Mouse (Mus musculus) megakaryocyte, embryonic 14.5 days (primary cell): Measurements from ENCODE around the gene Pcsk5. TPM values are rescaled to one million over a fixed set of nuclear protein-coding genes. Genes with fewer than 3 reads are reported as not detected.

Experiments
- H3K27me3 ChIP-seq: replicated peaks from 2 replicates; pipeline ENCODE3; 2012; ENCODE audit warnings: inconsistent platforms
- H3K36me3 ChIP-seq: replicated peaks from 2 replicates; pipeline ENCODE3; 2012; ENCODE audit warnings: low read length, inconsistent platforms, mixed read lengths
- H3K4me1 ChIP-seq: 2 replicates; pipeline ENCODE4 v1.6.1; 2012; ENCODE audit warnings: inconsistent platforms
- H3K4me3 ChIP-seq: replicated peaks from 2 replicates; pipeline ENCODE3; 2012; ENCODE audit warnings: moderate library complexity, mild to moderate bottlenecking, inconsistent platforms
- H3K9me3 ChIP-seq: 2 replicates; pipeline ENCODE4 v1.6.1; 2012; ENCODE audit warnings: inconsistent platforms
- FLI1 ChIP-seq: IDR thresholded peaks from 2 replicates; pipeline ENCODE4 v1.6.1; 2012; ENCODE audit warnings: low read length, inconsistent platforms, mixed read lengths
- GATA1 ChIP-seq: IDR thresholded peaks from 3 replicates; pipeline ENCODE4 v1.6.1; 2012; ENCODE audit warnings: mixed read lengths, low read length, inconsistent platforms, borderline replicate concordance
- polyA plus RNA-seq: library from polyadenylated mRNA; stranded (reverse); fragments of >175 nt; gene quantifications from 2 replicates; pipeline ENCODE4 v1.2.3, GENCODE M21; 2012; ENCODE audit warnings: low replicate concordance; ENCODE audit not compliant: insufficient read depth

Gene Pcsk5
- polyA plus RNA-seq, 1 experiment: not detected

- no peaks in the 10 kb centered on the region for H3K36me3 ChIP-seq
Observed at GRCm38 (mm10) chr19:17555159-17555558, 282.3 kb downstream of the Pcsk5 start.

DNA sequence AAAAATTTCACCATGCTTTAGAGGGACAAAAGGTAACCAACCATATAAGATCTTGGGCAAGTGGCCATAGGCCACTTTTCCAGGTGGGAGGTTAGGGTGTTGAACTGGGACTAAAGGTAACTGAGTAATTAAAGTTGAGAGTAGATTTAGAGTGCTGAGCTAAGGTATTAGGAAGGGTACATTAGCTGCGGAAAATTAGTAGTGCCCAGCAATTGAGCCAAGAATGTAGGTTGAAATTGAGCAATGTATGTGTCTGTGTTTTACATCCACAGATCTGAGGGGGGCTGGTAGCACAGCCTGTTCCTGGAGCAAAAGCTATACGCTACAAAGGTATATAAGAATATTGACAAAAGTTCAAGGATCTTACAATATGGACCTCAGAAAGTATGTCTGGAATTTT lies 282.9 kb downstream of the Pcsk5 start:
- H3K36me3 ChIP-seq: no peaks in the 10 kb centered on the region
- TF ChIP-seq FLI1 (no peak), GATA1 (no peak)
- H3K4me3 ChIP-seq: no peak overlapping the region
- no peaks in the 10 kb centered on the region; the same call in 1 of the 2 replicates for H3K9me3 ChIP-seq
- H3K27me3 ChIP-seq: no peaks in the 10 kb centered on the region
- no peaks in the 10 kb centered on the region for H3K4me1 ChIP-seq

More at GRCm38 (mm10) chr19:17555159-17555558, 282.3 kb downstream of the Pcsk5 start:
- no peak overlapping the region for H3K4me3 ChIP-seq
- H3K27me3 ChIP-seq: no peaks in the 10 kb centered on the region
- H3K9me3 ChIP-seq: no peaks in the 10 kb centered on the region; the same call in 1 of the 2 replicates
- no peaks in the 10 kb centered on the region for H3K4me1 ChIP-seq
- TF ChIP-seq FLI1: no peak
- TF ChIP-seq GATA1: no peak

DNA sequence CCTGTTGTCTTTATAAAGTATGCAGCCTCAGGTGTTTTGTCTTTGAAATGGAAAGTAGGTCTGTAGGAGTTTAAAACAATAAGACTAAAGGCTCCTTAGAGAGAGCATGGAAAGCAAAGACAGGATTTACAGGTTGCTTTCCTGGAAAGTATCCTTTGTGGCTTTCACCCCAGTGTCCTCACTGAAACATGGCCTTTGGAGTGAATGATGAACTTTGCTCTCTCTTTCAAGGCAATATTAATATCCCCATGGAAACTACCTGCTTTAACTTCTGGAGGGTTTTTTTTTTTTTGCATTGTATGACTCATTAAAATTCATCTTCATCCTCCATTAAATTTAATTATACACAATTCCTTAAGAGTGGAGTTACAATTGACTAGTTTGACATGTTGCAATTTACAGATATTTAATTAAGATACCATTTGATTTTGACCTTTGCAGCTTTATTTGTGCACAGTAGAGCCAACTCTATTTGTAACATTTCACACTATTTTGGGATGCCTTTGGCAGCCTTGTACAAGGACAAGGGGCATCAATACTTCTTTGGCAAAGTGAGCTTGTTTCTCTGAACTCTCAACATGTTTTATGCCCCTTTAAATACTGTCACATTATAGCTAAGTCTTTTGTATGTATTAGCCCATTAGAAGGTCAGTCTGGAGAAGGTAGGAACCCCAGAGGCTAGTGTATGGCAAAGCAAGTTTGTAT lies 283.9 kb downstream of the Pcsk5 start:
- Histone ChIP-seq H3K4me1 (no peaks in the 10 kb centered on the region), H3K27me3 (no peaks in the 10 kb centered on the region), H3K36me3 (no peaks in the 10 kb centered on the region), H3K9me3 (no peaks in the 10 kb centered on the region; the same call in 1 of the 2 replicates), H3K4me3 (no peak overlapping the region)
- no peak for TF ChIP-seq GATA1
- TF ChIP-seq FLI1: no peak

GRCm38 (mm10) chr19:17528746-17529532 lies 308.5 kb downstream of the Pcsk5 start:
- Histone ChIP-seq H3K36me3 (no peaks in the 10 kb centered on the region), H3K4me1 (no peaks in the 10 kb centered on the region), H3K4me3 (no peak overlapping the region), H3K9me3 (no peaks in the 10 kb centered on the region), H3K27me3 (no peaks in the 10 kb centered on the region)
- TF ChIP-seq GATA1 (no peak), FLI1 (no peak)

GRCm38 (mm10) chr19:17525558-17525957 lies 311.9 kb downstream of the Pcsk5 start:
- no peaks in the 10 kb centered on the region for H3K36me3 ChIP-seq
- no peaks in the 10 kb centered on the region for H3K27me3 ChIP-seq
- H3K4me3 ChIP-seq: no peak overlapping the region
- TF ChIP-seq GATA1 (no peak), FLI1 (no peak)
- H3K9me3 ChIP-seq: no peaks in the 10 kb centered on the region
- no peaks in the 10 kb centered on the region for H3K4me1 ChIP-seq

DNA sequence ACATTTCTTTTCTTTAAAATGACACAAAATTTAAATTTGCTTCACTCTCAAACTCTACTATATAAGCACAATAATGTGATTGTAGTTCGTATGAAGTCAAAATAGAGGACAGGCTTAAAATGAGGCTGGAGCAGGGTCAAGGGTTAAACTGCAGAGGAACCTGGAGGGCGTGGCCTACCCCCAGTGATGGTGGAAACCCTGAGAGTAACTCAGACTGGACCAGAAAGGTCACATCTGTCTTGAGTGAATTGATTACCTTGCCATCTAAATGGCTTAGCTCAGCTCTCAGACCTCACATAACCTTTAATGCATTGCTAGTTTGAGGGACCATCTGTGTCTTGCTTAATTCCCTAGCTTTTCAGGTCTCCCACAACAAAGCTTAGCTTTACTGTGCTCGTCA lies 323.0 kb downstream of the Pcsk5 start:
- Histone ChIP-seq H3K4me3 (no peak overlapping the region), H3K27me3 (no peaks in the 10 kb centered on the region), H3K36me3 (no peaks in the 10 kb centered on the region), H3K4me1 (no peaks in the 10 kb centered on the region), H3K9me3 (no peaks in the 10 kb centered on the region)
- TF ChIP-seq FLI1 (no peak), GATA1 (no peak)

DNA sequence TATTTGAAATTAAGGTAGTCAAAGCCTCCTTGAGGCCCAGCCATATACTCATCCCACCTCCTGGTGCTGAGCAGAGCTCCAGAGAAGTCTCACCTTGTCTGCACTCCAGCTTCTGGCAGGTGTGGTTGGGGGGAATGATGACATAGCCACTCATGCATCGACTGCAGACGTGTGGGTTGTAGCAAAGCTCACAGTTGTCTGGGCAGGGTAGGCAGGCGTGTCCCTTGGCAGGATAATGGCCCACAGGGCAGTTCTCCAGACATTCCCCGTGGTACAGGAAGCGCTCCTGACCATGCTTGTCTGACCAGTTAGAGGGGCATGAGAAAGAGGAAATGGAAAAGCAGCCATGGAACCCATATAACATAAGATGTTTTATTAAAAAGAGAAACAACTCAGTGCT lies 326.1 kb downstream of the Pcsk5 start:
- H3K36me3 ChIP-seq: no peaks in the 10 kb centered on the region
- no peak for TF ChIP-seq FLI1
- no peak for TF ChIP-seq GATA1
- H3K4me1 ChIP-seq: no peaks in the 10 kb centered on the region
- H3K27me3 ChIP-seq: no peaks in the 10 kb centered on the region
- no peaks in the 10 kb centered on the region for H3K9me3 ChIP-seq
- H3K4me3 ChIP-seq: no peak overlapping the region

DNA sequence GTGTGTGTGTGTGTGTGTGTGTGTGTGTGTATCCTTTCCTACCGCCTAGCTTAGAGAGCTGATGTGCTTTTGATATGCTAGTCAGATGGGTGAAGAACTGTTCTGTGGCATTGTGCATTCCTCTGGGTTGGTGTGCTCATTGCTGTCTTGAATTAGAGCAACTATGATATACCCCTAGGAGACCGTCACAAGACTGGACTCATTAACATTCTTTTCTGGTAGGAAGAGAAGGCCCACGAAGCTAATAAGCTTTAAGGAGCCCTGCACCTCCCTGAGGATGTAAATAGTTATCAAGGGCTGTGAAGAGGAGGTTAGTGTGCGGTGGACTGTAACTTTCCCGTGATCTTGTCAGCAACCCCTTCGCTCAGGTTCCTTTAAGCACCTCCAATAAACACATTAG lies 333.2 kb downstream of the Pcsk5 start:
- Histone ChIP-seq H3K4me3 (no peak overlapping the region), H3K9me3 (no peaks in the 10 kb centered on the region), H3K4me1 (no peaks in the 10 kb centered on the region), H3K36me3 (no peaks in the 10 kb centered on the region), H3K27me3 (no peaks in the 10 kb centered on the region)
- TF ChIP-seq FLI1 (no peak), GATA1 (no peak)

DNA sequence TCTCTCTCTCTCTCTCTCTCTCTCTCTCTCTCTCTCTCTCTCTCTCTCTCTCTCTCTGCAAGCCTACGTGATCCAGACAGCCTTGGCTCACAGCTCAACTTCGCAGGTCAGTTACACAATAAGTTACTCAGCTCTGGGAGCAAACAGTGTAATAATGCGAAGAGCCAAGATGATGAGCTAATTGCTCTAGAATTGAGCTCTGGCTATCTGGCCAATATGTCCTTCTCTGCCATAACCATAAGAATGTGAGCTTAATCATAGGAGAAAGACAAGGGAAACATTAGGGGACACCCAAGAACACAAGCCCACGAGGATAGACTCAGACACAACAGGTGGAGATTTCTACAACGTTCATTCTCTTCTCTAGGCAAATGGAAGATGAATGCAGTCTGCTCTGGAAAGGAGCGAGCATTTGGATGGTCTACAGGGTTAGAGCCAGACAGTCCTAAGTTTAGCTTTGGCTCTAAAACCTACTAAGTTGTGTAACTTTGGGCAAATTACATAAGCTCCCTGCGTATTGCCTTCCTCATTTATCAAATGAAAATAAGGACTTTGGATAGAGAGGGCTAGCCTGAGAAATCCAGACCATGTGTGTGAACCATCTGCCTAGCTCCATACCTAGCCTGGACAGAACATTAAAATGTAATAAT lies 338.7 kb downstream of the Pcsk5 start:
- Histone ChIP-seq H3K27me3 (no peaks in the 10 kb centered on the region), H3K9me3 (no peaks in the 10 kb centered on the region), H3K4me1 (no peaks in the 10 kb centered on the region), H3K4me3 (no peak overlapping the region), H3K36me3 (no peaks in the 10 kb centered on the region)
- TF ChIP-seq FLI1 (no peak), GATA1 (no peak)

DNA sequence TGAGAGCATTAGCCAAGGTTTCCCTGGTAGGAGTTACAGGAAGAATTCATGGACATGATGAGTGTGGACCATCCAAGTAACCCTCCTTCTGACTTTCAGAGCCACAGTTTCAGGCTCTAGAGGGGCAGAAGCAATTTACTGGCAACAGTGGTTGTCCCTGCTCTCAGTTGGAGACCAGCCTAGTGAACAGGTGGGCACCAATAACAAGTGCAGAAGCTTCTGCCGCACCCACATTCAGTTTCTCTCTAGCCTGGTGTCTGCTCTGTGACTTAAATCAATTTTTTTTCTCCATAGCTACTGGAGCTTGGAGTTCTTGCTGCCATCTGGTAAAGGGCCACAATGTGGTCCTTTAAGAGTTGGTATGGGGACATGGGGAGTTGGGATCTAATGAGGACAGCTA lies 341.3 kb downstream of the Pcsk5 start:
- TF ChIP-seq FLI1 (no peak), GATA1 (no peak)
- no peaks in the 10 kb centered on the region for H3K27me3 ChIP-seq
- H3K9me3 ChIP-seq: no peaks in the 10 kb centered on the region
- H3K4me1 ChIP-seq: no peaks in the 10 kb centered on the region
- no peaks in the 10 kb centered on the region for H3K36me3 ChIP-seq
- no peak overlapping the region for H3K4me3 ChIP-seq
